Mouse (Mus musculus) liver, adult 2 months (tissue): Measurements from ENCODE around the gene Sept7. TPM values are rescaled to one million over a fixed set of nuclear protein-coding genes. Genes with fewer than 3 reads are reported as not detected.
A peak's percentile ranks its signal among the peaks of the same experiment; 100 is the strongest.
"Not testable (repeated sequence)": the region's sequence is repeated elsewhere in the genome, so short reads cannot be mapped to it uniquely, and the experiment has no call there.

Source experiments
- DNase-seq: peaks from one replicate; pipeline ENCODE4 v3.0.0-alpha.2; 2011; ENCODE audit warnings: low read depth, low spot score; ENCODE audit errors: extremely low read depth
- H3K27ac ChIP-seq: fragments of 200-500 bp; replicated peaks from 2 replicates; pipeline ENCODE4 v1.5.1; 2012; ENCODE audit warnings: low read depth, mild to moderate bottlenecking, control low read depth, inconsistent platforms, low read length; ENCODE audit not compliant: insufficient read depth
- H3K27me3 ChIP-seq: fragments of 200-500 bp; 2 replicates; pipeline ENCODE4 v1.6.1; 2012; ENCODE audit warnings: mild to moderate bottlenecking, moderate library complexity, low read length, inconsistent platforms; ENCODE audit not compliant: control insufficient read depth, insufficient read depth
- H3K36me3 ChIP-seq: fragments of 200-500 bp; 2 replicates; pipeline ENCODE4 v1.6.1; 2012; ENCODE audit warnings: low read length, inconsistent platforms; ENCODE audit not compliant: control insufficient read depth, insufficient read depth
- H3K4me1 ChIP-seq: fragments of 200-500 bp; 2 replicates; pipeline ENCODE4 v1.6.1; 2011; ENCODE audit warnings: low read length; ENCODE audit not compliant: control insufficient read depth, insufficient read depth
- H3K4me3 ChIP-seq: fragments of 200-500 bp; 2 replicates; pipeline ENCODE4 v1.5.1; 2011; ENCODE audit warnings: low read depth, mild to moderate bottlenecking, control low read depth, low read length, moderate library complexity; ENCODE audit not compliant: insufficient read depth
- H3K79me2 ChIP-seq: fragments of 200-500 bp; 2 replicates; pipeline ENCODE4 v1.6.1; 2012; ENCODE audit warnings: inconsistent platforms, mild to moderate bottlenecking, low read length, moderate library complexity; ENCODE audit not compliant: control insufficient read depth, insufficient read depth
- H3K9ac ChIP-seq: fragments of 200-500 bp; 2 replicates; pipeline ENCODE4 v1.6.1; 2012; ENCODE audit warnings: low read depth, mild to moderate bottlenecking, control low read depth, inconsistent platforms, low read length
- CTCF ChIP-seq: fragments of 200-500 bp; IDR thresholded peaks from 2 replicates; pipeline ENCODE4 v1.5.1; 2011; ENCODE audit warnings: low read depth, low read length, control low read depth
- POLR2A ChIP-seq: fragments of 200-500 bp; IDR thresholded peaks from 2 replicates; pipeline ENCODE4 v1.6.1; 2011; ENCODE audit warnings: low read length, control low read depth; ENCODE audit not compliant: insufficient read depth; ENCODE audit errors: extremely low read depth
- WGBS: fragments of 180-500 bp; shearing (Covaris S2); methylation state at CpG from one replicate; pipeline ENCODE4 v1.1.7; 2018; 5-methylcytosine and 5-hydroxymethylcytosine counted together
- polyA plus RNA-seq: library from polyadenylated mRNA; depleted of rRNA; stranded (reverse); fragments of >200 nt; gene quantifications from 2 replicates; pipeline ENCODE4 v1.2.3, GENCODE M21; 2012
- total RNA-seq: library from RNA; depleted of rRNA; stranded (reverse); fragments of >200 nt; gene quantifications from 2 replicates; pipeline ENCODE4 v1.2.3, GENCODE M21; 2014

The Sept7 gene
- total and polyA plus RNA-seq, 2 experiments: 3.3 to 56.5 TPM

DNA sequence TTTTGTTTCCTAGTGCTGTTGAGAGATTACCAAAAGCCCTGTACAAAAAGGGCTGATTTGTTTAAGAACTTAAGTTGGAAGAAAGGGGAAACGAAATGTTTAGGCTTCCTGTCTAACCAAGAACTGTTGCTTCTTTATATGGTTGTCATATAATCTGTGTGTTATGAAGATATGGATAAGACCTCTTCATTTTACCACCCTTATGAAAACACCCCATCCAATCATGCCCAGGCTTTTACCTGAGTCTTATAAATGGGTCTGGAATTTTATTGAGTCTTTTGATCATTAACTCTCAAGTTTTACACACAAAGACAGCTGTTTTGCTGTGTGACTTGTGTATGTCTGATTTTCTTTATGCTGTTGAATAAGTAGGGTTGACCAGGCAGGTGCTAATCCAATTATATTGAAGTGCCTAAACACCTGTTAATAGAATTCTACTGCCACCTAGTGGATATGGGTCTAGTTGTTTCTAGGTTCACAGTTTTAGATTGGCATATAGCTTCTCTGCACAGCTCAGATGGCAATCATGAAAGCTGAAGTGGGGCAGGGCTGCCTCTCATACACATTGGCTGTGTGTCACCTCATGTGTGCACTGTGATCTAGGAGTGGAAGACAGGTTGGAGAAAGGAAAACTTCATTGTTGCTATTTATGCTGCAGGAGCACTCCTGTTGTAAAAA lies 57.4 kb downstream of the Sept7 start:
- no peaks in the 10 kb centered on the region for H3K27me3 ChIP-seq
- WGBS: 66% methylated on average over 1 of the region's 1 CpGs
- no peaks in the 10 kb centered on the region for H3K4me1 ChIP-seq
- H3K79me2 ChIP-seq: 0 out of 2 replicates have a peak, but pooled peaks cover 2% of the 10 kb centered on the region
- peak; percentile 73 for TF ChIP-seq CTCF
- TF ChIP-seq POLR2A: no peak
- no peak overlapping the region for H3K4me3 ChIP-seq
- H3K36me3 ChIP-seq: peaks cover 27% of the 10 kb centered on the region
- DNase-seq: peak; percentile 59
- no peak overlapping the region for H3K9ac ChIP-seq
- no peak overlapping the region for H3K27ac ChIP-seq

DNA sequence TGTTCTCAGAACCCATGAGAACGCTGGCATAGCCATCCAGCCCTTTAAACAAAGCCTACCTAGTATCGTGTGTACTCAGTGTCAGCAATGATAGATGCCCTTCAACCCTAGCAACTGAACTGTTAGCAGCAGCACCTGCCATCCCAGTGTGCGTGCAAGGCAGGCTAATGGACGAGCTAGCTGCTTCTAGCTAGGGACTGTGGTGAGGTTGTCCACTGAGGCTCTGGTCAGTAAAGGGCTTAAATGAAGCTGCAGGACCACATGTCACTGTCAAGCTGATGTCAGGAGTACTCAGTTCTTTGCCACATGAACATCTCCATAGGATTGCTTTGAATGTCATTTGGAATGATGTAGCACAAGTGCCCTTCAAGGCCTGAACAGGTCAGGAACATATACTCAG lies 62.1 kb downstream of the Sept7 start:
- peaks cover 11% of the 10 kb centered on the region for H3K36me3 ChIP-seq
- no peak overlapping the region for H3K9ac ChIP-seq
- WGBS: 77% methylated on average over 4 of the region's 4 CpGs
- no peak overlapping the region for H3K27ac ChIP-seq
- TF ChIP-seq POLR2A (no peak), CTCF (no peak)
- no peaks in the 10 kb centered on the region for H3K27me3 ChIP-seq
- H3K4me1 ChIP-seq: no peaks in the 10 kb centered on the region
- H3K4me3 ChIP-seq: no peak overlapping the region
- DNase-seq: no peak
- H3K79me2 ChIP-seq: 0 out of 2 replicates have a peak, but pooled peaks cover 2% of the 10 kb centered on the region

DNA sequence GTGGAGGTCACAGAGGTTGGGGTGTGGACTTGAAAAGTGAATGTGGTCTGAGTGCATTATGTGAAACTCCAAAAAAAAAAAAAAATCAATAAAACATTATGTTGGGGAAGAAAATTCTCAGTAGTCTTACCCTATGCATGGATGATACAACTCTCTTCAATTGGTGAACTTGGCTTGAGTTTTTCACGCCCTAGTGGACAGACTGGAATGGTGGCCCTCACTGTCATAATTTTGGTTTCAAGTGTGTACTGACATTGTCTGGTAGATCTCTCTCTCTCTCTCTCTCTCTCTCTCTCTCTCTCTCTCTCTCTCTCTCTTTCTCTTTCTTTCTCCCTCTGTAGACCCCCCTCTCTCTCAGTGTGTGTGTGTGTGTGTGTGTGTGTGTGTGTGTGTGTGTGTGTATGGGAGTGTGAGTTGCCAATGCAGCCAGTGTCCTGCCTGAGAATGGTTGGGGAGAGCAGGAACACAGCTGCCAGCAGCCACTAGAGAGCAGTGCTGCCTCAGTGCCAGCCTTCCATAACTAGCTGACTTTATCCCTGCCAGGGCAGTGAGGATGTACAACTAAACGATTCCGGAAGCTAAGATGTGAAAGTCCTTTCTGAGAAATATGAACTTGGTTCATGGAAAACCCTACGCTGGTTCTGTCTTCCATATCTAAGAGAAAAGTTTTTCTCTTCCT lies 65.7 kb downstream of the Sept7 start:
- peak; percentile 99 for TF ChIP-seq CTCF
- no peak for TF ChIP-seq POLR2A
- Histone ChIP-seq H3K4me3 (no peak overlapping the region), H3K79me2 (no peaks in the 10 kb centered on the region), H3K27ac (no peak overlapping the region), H3K4me1 (no peaks in the 10 kb centered on the region), H3K9ac (no peak overlapping the region), H3K27me3 (no peaks in the 10 kb centered on the region), H3K36me3 (peaks cover 4% of the 10 kb centered on the region; the same call in 1 of the 2 replicates)
- WGBS: 28% methylated on average over 4 of the region's 4 CpGs
- DNase-seq: peak; percentile 62

DNA sequence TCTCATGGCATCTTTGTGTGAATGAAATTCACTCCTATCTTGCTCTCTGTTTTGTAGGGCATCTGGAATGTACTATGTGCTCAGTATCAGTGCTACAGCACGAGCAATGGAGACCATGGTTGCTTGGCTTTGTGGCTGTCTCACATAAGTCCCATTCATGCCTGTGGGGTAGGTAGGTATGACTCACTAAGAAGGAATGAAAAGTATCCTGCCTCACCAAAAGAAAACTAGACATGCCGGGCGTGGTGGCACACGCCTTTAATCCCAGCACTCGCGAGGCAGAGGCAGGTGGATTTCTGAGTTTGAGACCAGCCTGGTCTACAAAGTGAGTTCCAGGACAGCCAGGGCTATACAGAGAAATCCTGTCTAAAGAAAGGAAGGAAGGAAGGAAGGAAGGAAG lies 67.4 kb downstream of the Sept7 start:
- H3K4me3 ChIP-seq, H3K27me3 ChIP-seq, H3K4me1 ChIP-seq, H3K79me2 ChIP-seq, H3K27ac ChIP-seq, H3K9ac ChIP-seq, H3K36me3 ChIP-seq, DNase-seq: not testable (repeated sequence)
- 97% methylated on average over 6 of the region's 6 CpGs for WGBS

DNA sequence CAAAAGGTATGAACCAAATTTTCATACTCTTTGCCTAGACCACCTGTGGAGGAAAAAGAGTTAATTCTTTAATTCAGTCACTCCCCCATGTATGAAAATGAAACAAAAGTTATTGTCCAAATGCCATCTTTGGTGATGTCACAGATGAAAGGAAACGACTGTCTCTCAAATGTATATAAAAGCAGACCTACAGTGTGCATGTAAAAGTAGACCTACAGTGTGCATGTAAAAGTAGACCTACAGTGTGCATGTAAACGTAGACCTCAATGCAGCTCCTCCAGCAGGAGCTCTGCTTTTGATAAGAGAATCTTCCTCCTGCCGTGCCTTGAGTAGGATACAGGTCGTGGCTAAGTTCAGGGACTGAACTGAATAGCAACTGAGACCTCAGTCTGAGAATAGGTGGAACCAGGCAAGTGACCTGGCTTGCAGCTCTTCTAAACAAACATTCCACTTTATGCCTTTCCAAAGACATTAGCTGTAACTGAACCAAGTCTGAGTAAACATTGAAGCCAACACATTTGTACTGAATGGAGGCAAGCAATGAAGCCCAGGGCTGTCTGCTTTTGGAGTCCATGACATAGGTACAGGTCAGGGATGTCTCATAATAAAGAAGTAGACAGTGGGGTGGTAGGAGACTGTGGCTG lies 75.6 kb downstream of the Sept7 start:
- Histone ChIP-seq H3K27me3 (no peaks in the 10 kb centered on the region), H3K79me2 (no peaks in the 10 kb centered on the region), H3K9ac (no peak overlapping the region), H3K36me3 (no peaks in the 10 kb centered on the region), H3K27ac (peak overlapping the region; percentile 45; the same call in 1 of the 2 replicates), H3K4me3 (no peak overlapping the region), H3K4me1 (peaks cover 13% of the 10 kb centered on the region)
- WGBS: 41% methylated on average over 4 of the region's 4 CpGs
- TF ChIP-seq CTCF: no peak
- TF ChIP-seq POLR2A: no peak
- DNase-seq: peak; percentile 90
